Mouse (Mus musculus) frontal cortex, adult (tissue): Measurements from ENCODE around the gene Nhsl2.

ENCODE experiments used
- ATAC-seq: cut with Nextera tagmentation; 2 replicates; pipeline ENCODE4 v1.9.2; 2017; ENCODE audit warnings: mild to moderate bottlenecking, moderate library complexity, mixed read lengths; ENCODE audit not compliant: low TSS enrichment

Gene Nhsl2

DNA sequence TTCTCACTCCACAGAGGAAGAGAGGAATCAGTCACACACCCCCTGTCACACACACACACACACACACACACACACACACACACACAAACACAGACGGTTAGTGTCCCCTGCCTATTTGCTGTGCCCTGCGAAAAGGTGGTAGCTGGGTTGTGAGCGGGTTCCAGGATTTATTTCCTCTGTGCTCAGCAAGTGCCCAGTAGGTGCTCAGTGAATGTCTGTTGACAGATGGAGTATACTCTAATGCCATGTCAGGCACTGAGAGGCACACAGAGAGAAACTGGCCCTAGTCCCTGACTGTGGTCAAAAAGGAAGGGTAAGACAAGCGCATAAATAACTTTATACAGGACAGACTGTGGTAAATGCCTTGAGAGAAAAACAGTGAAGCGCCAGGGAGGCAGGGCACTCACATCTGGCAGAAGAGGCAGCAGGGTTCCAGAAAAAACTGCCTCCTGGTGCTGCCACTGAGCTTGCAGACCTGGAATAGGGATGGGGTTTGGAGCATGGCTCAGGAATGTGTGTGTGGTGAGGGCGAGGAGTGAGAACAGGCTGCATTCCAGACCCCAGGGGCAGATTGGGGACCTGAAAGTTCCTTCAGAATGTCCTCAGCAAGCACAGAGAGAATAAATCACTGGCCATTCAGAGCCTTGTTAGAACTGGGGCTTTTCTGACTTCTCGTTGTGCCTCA, 52.8 kb downstream of the Nhsl2 start:
- ATAC-seq, result no peak

DNA sequence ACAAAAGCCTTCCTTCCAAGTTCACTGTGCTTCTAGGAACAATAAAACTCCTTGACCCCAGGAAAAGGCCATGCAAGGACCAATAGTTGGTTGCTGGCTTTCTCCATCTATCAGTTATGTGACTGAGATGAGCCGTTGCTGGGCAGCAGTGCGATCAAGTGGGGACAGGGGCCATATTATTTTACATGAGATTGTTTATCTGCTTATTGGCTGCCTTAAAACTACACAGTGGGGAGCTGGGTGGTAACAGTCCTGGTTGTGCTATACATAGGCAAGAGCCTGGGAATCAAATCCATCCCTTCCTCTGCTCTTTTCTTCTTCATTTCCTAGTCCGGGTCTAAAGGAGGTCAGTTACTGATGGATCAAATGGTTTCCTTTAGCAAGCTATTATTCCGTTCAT, 53.4 kb downstream of the Nhsl2 start:
- no peak for ATAC-seq

DNA sequence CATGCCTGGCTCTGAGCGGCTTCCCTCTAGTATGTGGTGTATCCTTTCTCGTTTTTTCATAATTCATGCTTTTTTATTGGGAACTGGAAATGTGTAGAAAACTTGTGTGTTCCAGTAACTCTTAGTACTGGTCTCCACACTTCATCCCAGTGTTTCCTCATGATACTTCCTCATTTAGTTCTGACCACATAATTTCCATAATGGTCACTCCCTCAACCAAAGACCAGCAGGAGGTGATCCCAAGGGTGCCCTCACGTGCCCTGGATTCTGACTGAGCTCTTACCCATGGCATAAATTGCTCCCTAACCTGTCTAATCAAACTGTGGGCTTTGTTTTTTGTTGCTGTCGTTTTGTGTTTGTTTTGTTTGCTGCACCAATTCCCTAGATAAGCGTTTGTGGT, 58.1 kb downstream of the Nhsl2 start:
- ATAC-seq, result no peak

DNA sequence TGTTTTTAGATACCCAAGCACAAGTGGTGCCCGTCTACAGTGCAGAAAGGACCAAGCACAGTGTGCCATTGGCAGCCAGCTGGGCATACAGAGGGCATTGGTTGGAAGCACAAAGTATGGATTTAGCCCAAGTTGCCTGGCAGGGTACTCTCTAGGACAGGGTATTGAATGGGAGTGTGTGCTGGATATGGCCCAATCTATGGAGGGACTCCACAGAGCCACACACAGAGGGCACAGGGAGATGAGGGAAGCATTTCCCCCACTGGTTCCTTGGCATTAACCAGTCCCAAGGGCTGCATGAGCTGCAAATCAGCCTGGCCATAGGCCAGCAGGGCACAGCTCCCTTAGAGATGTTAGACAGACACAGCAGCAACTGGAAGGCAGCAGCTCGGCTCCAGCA, 79.9 kb downstream of the Nhsl2 start:
- ATAC-seq, result no peak

DNA sequence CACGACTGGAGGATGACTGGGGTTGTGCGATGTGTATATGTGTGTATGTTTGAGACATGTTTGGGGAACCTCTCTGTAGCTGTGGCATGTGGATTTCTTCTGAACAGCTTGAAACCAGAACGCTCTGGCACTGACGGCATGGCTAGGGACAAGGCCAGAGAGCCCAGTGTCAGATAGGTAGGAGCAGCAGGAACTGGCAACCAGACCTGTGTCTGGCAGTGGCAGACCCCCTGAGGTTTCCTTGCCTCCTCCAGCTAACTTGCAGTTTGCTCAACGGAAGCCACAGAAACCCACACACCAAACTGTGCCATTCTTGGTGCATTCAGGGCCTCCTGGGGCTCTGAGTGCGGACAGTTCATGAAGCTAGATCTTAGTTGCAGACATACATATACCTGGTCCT, 81.1 kb downstream of the Nhsl2 start:
- no peak for ATAC-seq

DNA sequence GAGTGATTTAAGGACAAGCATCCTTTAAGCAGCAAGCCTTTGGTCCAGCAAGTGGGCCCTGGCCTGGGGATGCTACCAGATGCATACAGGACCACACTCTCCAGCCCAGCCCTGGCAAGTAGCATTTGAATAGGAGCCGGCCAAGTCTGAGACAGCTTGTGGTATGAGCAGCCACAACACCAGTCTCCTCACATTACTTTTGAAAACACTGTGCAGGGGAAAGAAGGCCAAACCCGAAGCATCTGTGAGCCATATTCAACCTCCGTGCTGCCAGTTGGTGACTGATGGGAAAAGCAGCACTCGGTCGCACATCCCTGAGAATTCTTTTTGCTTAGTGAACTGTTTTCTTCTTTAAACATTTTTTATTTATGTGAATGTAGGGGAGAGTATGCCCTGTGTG, 81.8 kb downstream of the Nhsl2 start:
- no peak for ATAC-seq

DNA sequence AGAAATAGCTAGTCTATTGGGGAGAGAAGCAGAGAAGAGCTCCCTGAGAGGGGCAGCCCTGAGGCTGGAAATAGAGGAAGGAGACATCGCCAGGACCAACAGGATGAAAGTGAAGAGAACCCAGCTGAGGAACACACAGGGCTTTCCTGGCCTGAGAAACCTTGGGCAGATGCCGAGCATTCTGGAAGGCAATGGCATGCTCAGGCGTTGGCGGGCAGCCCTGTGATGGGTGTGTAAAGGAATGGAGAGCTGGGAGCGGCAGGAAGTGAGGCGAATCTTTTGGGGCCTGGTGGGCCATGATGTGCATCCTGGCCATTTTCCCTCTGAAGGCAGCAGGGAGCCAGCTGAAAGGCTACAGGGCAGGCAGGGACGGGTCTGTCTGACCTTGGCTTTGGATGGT, 83.1 kb downstream of the Nhsl2 start:
- ATAC-seq, result no peak

DNA sequence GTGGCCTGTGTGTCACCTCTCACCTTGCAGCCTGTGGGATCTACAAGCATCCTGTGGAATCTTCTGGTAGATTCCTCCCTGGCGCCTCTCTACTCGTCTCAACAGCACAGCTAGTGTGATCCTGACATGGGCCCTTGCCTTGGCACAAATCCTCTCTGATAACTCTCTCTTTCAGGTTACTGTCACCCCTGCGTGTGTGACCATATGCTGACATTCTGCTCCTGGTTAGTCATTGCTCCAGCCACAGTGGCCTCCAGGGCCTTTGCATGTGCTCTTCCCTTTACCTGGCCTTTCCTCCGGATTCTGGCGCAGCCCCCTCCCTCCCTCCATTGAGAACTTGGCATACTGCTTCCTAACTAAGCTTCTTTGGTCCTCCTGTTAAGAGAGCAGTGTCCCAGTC, 84.2 kb downstream of the Nhsl2 start:
- ATAC-seq, result no peak

DNA sequence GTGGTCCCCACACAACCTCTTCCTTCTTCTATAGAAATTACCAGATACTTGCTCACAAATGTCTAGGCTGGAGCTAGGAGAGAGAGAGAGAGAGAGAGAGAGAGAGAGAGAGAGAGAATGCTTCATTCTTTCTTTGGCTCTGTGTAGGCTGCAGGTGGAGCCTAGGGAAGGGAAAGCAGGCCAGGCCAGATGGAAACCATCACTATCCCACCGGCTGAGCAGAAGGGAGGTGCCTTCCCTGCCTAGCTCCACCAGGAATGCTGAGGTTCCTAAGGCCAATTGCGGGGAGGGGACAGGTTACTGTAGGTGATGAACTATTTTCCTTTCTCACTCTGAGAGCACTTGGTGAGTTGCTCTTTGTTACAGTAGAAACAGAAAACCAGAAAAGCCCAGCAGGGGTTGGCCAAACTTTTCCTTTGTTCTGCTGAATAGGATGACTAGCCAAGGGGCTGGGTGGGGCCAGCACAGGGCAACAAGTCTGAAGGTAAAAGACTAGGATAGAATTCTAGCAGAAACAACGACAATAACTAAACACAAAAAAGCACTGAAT, 86.2 kb downstream of the Nhsl2 start:
- no peak for ATAC-seq

DNA sequence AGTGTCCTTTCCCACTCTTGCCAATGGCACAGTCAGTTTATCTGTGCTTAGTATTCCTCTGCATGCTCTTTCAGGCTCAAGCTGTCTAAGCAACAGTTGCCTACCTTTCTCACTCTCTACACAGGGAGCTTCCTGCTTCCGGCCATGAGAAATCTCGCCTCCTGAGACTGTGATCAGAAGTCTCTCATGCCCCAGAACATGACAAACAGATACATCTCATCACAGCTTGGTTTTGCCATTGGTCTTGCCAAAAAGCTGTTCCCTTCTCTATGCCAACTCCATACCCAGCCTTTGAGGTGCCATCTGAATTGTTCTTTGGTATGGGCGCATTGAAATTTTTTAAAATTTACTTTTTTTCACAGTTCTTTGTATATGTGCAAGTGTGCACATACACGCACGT, 90.3 kb downstream of the Nhsl2 start:
- ATAC-seq, result no peak

DNA sequence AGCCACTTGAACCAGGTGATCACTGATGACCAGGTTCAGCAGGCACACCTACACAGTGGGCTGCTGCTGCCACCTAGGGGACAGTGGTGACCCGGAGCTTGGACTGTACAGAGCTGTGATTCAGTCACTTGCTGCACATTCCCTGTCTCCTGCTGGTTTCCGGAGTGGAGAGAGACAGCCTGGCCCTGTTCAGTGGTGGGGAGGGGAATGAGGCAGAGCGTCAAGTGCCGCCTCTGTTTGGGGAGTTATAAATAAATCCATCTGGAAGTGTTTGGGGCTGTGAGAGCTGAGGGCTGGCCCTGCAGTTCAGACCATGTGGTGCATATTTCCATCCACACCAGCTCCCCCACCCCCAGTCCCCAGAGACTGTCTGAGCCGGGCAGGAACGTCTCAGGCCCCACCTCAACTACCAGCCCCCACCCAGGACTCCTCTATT, 93.3 kb downstream of the Nhsl2 start:
- peak; percentile 96 for ATAC-seq

DNA sequence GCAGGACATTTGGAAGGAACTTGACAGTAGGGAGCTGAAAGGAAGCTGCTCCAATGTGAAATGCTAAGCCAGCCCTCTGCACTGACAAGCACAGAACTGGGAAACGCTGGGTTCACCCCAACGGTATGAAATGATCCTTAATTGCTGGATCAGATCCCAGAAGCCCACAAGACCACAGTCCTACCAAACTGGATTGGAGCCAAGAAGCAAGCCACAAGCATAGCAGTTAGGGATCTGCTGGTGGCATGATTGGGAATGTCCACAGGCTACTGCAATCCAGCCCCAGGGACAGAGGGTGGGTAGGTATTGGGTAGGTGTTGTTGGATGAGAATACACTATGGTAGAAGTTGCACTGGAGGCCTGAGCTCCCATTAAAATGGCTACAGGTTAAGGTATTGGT, 94.6 kb downstream of the Nhsl2 start:
- no peak for ATAC-seq

DNA sequence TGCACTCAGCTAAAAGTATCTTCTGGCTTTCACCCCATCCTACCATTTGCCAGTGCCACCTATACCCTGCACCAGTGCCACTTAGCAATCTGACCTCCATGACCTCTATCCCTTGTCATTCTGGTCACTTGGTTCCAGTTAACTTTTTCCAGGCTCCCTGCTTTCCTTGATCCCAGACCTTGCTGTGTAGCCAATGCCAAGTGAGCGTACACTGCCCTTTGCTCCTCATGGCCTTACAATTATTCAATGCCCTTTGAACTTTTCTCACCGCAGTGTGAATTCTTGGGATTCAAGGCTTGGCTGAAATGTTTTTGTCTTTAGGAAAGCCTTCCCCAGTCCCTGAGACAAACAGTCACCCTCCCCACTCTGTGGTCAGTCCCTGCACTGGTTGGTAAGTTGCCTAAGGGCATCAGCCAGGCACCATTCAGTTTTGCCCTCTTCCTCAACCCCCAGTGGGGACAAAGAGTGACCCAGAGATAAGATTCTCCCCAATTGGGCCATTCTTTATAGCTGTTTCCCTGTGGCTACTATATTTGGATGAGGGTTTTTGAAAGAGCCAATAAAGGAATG, 95.7 kb downstream of the Nhsl2 start:
- no peak for ATAC-seq

DNA sequence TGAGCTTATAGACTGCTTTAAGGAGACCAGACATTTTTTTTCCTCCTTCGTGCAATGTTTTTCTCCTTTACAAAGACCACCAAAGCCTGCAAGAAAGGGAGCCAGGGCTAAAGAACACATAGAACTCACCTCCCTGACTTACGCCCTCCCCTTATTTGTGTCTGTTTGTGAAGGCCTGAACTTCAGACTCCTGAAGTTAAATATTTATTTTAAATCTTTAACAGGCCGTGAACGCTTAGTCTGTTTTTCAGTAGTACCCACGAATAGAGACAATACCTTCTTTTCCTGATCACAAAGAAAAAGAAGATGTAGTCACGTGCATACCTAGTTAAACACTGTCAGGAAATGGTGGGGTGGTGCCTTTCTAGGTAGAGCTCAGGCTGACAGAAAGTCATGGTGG, 103.3 kb downstream of the Nhsl2 start:
- no peak for ATAC-seq

DNA sequence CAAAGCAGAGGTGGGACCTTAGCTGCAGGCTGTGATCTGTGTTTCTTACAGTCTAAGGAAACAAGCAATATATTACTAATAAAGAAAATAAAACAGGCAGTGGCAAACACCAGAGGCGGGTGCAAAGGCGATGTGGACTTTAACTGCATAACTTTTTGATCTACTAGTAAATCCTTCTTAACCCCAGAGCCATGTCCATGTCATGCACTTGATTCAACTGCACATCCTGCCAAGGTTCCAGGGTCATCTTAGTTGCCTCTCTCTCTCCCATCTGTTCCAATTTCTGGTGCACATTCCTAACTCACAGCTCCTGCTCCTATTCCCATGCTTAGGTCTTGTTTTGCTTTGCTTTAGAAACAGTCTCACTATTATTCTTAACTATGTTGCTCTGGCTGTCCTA, 104.1 kb downstream of the Nhsl2 start:
- ATAC-seq, result no peak

DNA sequence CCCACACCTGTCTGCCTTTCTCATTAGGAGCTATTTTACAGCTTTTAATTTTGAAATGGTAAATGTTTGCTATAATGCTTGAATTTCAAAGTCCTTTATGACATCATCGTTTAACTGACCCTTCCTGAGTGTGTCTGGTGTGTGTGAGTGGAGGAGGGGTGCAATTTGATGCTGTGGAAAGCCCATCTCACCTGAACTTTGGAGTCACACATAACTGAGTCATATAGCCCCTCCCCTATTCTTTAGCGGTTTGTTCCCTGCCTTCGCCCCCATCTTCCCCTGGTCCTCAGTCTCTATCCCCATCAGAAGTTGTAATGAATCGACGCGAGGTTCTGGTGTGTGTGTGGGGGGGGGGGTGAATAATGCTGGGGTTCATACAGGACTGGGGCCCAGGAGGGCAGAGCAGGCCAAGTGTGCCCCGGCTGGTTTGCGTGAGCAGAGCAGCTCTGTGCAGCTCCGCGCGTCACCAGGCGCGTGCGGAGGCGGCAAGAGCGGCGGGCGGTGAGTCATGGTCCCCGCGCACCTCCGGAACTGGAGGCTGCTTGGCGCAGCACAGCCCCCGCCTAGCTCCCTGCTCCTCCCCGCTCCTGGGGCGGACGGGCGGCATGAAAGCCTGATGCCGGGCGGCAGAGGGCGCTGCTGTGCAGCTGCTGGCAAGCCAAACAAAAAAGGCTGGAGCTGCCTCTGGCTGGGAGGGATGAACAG, 104.8 kb downstream of the Nhsl2 start:
- ATAC-seq, result peak; percentile 98

DNA sequence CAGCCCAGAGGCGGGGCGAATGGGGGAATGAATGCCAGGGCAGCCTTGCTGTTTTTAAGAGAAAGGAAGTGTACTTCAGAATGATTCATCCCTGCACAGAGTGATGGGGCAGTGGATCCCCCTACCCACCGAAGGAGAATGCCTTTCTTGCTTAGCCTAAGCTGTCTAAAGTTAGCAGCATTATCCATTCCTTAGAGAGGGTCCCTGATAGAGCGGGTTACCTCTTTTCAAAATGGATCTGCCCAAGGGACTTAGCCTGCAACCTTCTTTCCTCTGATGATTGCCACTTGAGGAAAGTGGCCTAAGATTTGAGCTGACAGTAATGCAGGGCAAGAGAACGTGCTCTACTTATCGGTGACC, 105.3 kb downstream of the Nhsl2 start:
- no peak for ATAC-seq

DNA sequence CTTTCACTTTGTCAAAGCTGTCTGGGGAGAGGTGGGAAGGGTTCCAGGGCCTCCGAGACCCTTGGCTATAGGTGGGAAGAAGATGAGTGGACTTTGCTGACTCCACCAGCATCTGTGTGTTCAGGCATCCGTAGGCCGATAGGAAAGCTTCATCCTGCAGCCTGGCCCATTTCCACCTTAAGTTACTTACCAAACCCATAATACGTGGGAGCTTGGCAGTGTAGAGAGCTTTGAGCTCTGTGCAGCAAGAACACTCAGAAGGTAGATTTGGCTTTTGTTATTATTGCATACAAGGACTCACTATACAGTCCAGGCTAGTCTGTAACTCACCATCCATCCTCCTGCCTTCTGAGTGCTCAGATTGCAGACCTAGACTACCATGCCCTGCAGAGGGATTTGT, 112.7 kb downstream of the Nhsl2 start:
- ATAC-seq, result peak; percentile 80

DNA sequence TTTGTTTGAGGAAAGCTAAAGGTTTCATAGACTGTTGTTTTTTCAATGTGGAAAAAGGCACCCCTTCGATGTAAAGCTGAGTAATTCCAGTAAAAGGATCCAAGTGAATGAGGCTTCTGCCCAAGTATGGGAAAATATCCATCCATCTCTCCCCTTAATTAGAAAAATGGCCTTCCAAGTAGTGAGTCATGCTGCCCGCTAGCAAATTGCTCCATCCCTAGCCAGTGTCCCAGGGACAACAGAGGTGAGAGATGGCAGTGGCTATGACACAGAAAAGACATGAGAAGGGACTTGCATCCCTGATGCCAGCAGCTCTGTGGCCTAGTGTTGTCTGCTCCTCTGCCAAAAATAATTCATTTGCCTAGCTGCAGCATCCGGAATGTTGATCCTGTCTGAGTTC, 114.5 kb downstream of the Nhsl2 start:
- no peak for ATAC-seq

DNA sequence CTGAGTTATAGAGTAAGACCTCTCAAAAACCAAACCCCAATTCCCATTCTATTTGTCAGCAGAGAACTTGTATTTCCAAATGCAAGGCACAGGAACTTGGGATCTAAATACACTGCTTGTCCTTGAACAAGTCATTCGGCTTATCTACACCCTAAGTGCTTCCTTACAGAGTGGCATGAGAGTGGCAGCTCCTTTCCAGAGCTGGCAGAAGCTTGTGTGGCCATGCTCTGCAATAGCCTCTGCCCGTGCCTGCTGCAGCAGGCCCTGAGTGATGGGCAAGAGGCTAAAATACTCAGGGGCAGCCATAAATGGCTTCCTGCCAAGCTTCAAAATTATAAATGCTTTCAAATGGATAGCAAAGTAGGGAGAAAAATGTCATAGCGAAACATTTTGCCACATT, 123.8 kb downstream of the Nhsl2 start:
- ATAC-seq, result no peak

DNA sequence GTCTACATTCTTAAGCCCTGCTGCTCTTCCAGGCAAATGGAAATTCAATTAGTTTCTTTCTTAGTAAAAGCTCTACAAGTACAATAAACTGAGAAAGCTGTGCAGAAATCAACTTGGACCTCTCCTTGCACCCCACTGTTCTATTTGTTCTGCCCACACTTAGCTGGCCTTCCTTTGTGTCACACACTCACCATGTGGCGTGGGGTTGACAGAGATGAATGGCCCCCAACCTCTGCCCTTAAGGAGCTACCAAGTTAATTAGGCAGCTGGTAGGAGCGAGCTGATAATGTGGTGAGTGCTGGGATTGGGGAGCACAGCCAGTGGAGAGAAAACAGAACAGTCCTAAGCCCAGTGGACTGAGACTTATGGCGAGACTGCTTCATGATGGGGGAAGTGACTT, 127.7 kb downstream of the Nhsl2 start:
- no peak for ATAC-seq

DNA sequence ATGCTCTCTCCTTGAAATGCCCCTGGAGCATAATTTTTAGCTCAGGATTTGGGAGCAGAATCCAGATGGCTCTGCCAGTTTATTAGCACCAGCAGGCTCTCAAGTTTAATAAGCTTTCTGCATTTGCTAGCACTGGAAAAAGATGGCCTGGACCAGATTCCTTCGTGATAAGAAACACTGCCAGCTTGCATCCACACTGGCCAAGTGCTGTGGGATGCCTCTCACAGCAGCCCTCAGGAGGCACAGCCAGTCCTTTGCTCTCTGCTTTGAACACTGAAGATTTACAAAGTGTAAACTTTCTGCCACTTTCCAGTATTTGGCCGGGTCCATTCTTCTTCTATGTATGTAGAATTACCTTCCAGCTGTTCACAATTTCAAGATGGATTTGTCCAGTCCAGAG, 129.7 kb downstream of the Nhsl2 start:
- peak; percentile 50 for ATAC-seq

DNA sequence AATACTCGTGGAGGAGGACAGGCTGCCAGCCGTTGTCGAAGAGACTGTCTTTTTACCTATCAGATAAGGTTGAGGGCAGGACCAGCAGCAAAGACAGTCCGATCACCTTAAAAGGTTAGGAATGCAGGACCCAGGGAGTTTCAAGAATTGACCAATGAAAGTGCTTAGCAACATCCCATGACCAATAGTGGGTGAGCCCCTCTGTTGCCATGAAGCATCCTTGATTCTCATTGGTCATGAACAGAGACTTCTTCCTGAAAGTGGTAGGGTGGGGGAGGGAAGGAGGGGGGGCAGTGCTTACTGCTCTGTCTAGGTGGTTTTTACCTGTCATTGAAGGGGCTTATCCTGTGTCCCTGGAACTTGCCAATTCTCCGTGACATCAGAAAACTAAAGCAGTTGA, 130.1 kb downstream of the Nhsl2 start:
- peak; percentile 72 for ATAC-seq
